Mouse (Mus musculus) adrenal gland, adult (tissue): Measurements from ENCODE around the gene Serpinb6b.
"Not testable (repeated sequence)": the region's sequence is repeated elsewhere in the genome, so short reads cannot be mapped to it uniquely, and the experiment has no call there.

Experiments used
- DNase-seq, 2 experiments: peaks; one replicate each; pipeline ENCODE4 v3.0.0; 2022 to 2023; ENCODE audit warnings: low spot score in 1 of 2; ENCODE audit not compliant: inconsistent age in 2 of 2

Serpinb6b gene

DNA sequence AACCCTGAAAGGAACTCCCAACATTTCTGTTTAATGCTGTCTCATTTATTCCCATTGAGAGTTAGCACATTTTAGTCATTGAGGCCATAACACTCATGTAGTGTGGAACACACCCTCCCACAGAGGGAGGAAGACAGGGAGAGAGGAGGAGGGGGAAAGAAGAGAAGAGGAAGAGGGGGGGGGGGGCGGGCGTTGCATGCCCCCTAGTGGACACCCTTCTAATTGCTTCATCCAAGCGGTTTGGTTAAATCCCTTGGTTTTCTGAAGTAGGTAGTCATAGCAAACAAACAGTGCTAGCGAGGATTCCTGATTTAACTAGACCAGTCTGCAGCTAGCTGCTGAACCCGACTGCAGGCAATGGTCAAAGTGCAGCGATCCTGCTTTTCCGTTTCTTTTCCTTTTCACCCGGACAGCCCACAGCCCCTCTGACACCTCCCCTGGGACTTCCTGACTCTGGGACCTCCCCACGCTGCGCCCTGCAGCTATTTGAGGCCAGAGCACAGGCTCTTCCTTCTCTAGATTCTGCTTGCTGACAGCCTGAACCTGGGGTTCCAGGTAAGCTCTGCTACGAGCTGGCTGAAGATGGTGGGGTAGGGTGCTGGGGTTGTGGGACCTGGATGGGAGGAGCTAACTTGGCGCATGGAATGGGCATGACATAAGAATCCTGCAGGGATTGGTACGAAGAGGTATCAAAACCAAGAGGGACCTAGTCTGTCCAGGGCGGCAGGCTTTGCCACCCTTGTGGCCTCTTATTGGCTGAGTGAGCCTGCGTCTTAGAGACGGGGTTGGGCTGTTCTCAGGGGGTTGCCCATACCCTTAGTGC is at the start of gene Serpinb6b:
Gene Serpinb6b (plus strand): TSS at position 221 of the 823 bp plus-strand sequence.
- peak; percentile 77 to 93 for DNase-seq

DNA sequence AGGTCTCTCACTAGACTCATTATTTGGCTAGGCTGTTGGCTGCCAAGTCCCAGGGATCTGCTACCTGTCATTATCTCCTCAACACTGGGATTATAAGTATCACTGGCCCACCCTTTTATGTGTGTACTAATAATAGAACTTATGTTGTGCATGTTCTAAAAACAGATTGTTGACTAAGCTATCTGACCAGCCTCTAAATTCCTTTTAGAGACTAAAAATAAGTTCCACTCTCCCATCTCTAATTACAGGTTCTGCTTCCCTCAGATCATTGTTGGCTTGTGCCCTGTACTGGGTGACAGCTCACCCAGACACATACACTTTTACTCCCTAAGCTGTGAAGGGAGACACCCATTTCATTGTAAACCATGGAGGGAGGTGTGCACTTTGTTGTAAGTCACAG is 42.4 kb upstream of the Serpinb6b start:
- DNase-seq = no peak

DNA sequence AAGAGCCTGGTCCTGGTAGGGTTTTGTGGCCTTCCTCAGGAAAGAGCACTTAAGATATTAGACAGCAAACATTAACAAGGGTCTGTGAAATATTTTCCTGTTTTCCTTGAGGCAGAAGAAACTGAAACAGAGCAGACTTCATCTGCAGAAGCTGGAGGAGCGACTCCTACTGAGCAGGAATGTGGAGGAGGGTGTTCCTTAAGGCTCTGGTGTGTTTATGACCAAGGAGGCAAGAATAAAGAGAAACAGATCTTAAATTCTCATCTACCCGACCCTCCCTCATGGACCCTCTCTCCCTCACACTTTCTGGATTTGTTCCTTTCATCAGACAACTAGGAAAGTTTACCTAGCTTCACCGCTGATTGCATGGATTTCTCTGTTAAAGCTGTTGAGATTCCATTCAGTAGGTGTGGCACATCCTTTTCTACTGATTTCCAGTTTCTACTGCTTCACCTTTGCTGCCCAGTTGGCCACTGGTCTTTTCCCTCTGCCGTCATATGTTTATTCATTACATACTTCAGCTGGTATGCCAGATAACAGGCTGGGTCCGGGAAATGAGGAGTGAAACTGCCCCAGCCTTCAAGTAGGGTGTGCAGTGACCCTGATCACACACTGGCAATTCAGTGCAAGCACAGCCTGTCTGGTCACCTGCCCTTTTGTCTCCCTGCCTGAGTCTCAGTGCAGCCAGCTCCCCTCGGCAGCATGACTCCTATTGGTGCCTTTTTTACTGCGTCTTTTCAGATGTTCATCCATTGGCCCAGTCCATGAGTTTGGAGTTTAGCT is 40.2 kb upstream of the Serpinb6b start:
- DNase-seq = peak in 1 of 2 experiments; percentile 25

DNA sequence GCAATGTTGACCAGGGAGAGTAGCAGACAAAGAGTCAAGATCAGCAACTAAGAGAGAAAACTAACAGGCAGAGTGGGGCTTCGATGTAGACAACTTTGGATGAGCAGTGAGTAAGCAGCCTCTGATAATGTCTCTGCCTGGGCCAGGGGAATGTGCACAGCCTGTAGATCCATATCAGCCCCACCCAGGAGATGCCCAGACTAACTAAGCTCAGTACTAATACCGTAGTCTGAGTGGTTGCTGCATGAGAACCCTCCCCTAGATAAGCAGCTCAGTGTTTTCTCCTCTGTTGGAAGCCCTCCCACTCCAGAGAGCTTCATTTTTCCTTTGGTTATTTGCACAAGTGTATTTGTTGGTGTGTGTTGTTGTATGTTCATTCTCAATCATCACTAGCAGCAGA is 38.3 kb upstream of the Serpinb6b start:
- peak in 1 of 2 experiments; percentile 29 for DNase-seq

DNA sequence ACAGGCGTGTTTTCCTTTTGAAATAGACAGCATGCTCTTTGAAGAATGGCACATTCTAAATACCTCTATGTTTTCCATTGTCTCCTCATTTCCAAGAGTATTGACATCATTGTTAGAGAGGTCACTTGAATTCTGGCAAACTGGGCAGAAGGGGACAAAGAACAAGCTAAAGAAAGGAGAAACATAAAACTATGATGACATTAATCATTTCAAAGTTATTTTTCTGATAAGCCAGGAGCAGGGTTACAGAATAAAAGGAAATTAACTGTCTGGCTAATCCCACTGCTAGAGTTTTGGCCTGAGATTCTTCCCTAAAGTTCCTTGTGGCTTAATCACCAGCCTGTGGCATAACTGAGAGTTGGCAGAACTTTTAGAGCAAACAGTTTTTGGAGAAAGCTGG is 37.8 kb upstream of the Serpinb6b start:
- no peak for DNase-seq

DNA sequence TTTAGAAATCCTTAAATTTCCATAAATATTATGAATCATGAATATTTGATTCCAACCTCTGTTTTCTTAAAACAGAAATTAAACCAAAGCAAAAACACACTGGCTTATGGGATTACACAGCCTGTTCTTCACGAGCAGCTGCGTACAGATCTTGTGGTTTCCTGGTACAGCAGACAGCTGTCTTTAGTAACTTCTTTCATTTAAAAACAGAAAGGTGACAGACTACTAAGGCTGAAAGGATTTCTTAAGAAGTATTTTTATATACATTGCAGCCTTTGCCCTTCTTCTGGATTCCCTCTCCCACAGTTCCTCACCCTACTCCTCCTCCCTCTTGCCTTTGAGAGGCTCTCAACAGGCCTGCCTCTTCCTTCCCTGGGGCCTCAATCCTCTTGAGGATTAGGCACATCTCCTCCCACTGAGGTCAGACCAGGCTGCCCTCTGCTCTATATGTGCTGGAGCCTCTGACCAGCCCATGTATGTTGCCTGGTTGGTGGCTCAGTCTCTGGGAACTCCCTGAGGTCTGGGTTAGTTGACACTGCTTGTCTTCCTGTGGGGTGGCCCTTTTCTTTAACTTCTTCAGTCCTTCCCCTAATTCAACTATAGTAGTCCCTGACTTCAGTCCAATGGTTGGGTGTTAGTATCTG is 35.8 kb upstream of the Serpinb6b start:
- DNase-seq = peak in 1 of 2 experiments; percentile 17

DNA sequence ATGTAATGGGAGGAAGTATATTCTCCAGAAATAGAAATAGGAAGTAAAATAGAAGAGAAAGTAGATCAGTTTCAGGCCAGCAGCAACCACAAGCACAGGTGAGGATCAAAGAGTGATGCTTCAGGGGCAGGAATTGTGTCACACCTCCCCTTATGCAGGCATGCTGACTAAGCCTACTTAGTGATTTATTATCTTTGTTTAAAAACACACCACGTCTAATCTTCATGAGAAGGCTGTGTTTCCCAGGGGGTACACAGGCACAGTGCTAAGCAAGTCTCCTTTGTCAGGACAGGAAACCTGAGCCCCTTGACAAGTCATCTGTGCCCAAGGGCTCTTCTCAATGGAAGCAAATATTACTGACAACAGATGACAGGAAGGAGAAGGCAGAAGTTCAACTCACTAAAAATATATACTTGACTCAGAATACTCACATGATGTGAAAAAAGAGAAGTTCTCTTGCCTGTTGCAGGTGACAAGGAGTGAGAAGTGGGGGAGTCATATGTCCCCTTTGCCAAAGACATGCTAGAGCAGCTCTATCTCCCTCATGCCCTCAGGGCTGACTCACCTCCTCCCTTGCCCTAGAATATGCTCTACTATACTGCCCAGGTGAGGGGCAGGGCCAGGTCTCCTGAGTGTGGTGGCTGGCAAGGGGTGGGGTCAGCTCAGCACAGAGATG is 30.2 kb upstream of the Serpinb6b start:
- DNase-seq = peak in 1 of 2 experiments; percentile 22

DNA sequence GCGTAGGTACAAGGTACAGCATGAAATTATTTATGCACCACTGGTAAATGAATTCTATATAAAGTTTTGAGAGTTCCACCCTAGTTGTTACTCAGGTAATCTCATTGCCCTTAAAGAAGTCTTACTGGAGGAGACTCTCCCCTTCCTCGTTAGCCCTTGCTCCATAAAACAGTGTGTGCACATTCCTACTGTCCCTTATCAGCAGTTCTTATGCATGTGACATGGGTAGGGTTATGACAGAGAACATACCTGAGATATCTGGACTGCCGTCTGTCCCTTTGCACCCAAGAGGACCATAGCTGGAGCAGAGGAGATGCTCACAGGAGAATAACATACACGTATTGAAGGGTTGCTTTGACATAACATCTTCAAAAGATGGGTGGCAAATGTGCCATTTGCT is 26.7 kb upstream of the Serpinb6b start:
- DNase-seq = not testable (repeated sequence)

DNA sequence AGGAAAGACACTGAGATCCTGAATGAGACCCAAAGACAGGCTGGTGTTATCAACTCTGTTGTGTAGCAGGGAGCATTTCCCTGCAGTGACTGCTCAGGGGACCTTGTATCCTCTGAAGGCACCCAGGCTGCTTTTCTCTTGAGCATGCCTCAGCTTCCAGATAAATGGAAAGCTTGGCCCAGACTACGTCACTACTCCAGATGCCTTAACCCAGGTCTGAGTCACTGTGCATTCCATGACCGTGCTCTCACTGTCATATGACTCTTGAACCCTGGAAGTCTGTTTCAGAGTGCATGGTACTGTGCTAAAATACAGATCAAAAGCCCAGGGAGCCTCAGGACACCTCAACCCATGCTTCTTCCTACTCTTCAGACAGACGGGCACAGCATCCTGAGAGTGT is 25.8 kb upstream of the Serpinb6b start:
- DNase-seq = peak; percentile 59 to 70

DNA sequence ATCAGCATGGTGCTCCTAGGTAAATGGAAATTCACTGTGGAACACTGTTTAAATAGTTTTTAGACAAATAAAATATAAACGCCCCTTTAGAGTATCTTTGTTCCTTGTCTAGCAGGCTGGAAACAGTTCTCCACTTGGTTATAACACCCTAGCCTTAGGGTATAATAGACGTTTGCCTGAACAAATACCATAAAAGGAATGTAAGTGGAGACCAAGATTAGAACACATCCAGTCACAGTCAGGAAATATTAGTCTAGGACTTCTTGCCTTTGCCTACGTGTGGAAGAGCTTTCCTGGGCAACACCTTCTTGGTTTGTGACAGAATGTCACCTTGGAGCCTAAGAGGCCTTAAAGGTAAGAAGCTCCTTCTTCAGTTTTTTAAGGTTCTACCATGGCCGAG is 8.5 kb upstream of the Serpinb6b start:
- no peak for DNase-seq

DNA sequence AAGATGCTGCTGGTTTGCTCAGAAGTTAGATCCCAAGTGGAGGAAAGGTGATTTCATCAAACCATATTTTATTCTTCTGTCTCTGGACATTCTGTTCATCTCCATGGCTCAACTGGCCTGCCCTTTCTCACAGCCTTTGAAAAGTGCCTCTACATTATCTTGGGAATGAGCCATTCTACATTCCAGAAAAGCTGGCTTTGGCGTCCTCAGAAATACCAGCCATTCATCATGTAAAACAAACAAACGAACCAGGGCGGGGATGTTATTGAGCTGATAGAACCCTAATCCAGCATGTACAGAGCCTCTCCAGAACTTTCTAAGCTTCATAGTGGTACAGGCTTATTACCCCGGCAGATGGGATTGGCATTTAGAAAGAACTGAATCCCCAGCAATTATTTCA is 7.1 kb upstream of the Serpinb6b start:
- DNase-seq = peak; percentile 51 to 77

DNA sequence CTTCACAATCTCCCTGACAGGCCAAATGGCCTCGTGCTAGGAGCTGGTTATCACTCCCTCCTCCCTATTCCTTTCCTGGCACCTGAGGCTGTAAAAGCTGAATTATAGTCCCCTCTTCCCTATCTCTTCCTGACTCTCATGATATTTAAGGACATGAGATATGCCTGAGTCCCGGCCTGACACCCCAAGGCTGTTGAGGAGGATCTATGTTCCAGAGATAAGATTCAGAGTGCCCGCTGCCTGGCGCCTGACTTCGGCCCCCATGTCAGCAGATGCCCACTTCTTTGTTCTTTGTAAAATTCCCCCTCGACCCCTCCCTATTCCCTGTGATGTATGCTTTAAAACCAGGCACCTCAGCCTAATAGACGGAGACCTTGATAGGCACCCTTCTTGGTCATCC is 6.5 kb upstream of the Serpinb6b start:
- peak; percentile 68 to 84 for DNase-seq

DNA sequence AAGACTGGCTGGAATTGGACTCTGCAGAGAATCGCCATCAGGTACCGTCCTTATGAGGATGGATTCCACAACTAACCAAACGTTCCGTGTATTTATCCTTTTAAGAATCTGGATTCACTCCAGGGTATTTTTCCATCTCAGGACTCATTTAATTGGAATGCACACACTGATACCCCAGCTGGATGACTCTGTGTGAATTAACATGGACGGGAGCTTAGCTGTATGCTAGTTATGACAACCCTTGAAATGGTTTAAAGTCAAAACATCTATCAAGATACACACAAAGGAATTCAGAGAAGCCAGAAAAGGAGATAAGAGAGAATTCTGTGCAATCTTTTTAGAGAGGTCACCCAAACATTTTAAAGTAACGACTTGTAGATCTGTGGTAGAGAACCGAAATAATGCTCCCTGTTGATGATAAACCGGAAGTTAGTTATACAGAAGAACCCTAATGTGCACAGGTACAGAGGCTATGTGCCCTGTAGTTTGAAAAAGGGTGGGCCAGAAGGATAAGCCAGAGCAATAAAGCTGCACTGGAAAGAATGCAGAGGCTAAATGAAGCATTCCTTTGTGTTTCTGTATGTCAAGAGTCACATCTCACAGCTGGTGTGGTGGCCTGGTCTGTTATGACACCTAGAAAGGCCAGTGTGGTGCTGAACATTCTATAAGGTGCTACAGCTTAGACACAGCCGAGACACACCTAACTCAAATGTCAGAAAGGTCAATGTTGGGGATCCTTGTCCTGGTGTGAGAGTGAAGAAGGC is 837 bp upstream of the Serpinb6b start:
- peak in 1 of 2 experiments; percentile 72 for DNase-seq

DNA sequence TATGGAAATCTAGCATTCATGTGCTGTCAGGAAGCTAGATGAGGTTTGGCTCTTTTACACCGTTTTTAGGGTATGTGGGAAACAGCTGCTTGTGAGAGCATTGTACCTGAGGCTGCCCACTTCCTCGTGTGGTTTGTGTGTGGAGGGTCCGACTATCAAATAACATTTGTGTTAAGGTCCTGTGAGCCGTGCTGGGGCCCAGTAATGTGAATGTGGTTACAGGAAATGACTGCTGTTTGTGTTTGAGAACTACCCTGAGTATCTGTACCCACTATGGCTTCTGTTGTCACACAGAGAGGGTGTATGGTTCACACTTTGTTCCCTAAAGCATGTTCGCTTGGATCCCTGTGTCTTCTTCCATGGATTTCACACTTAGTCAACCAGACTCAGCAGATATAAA is 1.1 kb downstream of the Serpinb6b start:
- DNase-seq = peak in 1 of 2 experiments; percentile 73

DNA sequence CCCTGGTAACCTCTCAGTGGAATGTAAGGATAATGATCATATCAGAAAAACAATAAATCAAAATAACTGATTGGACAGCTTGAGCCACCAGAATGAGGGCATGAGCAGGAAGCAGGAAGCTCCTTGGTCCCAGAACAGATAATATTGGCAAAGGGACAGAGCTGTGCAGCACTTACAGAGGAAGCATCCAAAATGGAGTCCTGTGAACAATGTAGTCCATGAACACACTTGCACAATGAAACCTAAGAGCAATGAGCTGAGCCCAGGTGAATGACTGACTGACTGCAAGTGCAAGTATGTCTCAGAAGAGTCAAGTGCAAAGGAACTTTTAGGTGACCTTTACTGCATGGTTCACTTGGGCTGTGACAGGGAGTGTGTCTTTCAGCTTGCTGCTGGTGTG is 2.2 kb downstream of the Serpinb6b start:
- peak in 1 of 2 experiments; percentile 52 for DNase-seq

DNA sequence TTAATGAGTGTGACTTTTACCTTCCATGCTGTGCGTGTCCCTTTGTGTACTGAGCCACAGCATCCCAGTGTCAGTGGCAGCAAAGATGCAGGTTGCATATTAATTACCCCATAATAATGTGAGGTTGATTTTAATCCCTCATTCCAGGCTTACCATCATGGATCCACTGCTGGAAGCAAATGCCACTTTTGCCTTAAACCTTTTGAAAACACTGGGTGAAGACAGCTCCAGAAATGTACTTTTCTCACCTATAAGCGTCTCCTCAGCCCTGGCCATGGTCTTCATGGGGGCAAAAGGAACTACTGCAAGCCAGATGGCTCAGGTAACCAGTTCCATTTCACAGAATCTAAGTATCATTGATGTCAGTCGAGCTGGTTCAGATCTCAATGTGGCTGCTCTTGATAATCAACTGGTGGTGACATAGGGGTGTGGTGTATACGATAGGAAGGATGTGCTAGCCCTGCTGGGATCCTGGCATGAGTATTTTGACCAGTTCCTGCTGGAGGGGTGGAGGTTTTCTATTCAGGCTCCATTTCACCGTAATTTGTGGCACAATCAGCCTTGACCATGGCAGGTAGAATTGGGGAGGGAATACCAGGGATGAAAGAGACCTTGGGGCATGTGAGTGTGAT is 3.5 kb downstream of the Serpinb6b start:
- peak in 1 of 2 experiments; percentile 41 for DNase-seq

DNA sequence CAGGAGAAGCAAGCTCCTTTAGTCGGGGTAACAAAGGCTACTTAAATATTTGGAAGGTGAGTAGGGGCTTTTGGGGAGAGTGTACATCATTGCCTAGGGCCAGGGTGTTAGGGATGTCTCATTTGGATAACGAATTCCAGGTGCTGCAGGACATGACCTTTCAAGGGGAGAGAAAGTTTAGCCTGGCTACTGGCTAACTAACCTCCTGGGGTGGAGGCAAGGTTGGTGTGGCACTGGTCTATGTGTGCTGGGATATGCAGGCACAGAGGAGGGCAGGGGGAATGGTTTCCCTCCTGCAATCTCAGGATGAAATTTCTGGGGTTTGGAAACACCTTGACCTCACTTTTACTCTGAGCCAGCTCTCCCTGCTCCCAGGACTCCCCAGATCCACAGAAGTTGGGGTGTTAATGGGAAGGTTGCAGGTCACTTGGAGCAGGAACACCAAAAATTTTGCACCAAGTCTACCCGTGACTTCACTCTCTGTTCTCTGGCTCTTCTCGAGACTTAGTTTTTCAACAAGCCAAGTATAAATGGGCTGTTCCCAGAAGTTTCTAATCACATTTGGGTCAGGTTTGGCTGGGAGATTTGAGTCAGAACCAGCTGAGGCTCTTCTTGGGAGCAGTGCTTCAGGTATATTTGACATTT is 4.1 kb downstream of the Serpinb6b start:
- DNase-seq = peak in 1 of 2 experiments; percentile 55

DNA sequence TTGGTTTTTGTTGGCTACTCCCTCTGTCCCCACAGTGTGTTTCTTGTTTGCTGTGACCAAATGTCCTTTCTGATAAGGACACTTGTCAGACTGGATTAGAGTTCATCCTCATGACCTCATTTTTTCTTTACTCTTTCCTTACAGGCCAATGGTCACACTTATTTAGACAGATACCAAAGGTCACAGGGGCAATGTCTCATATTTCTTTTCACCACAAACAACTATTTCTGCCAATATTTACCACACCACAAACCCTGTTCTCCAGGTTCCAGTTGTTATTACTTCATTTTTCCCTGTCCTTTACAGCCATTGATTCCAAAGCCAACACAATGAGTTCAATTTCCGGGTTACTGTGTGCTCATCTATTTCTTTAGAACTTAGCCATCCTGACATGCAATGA is 4.6 kb downstream of the Serpinb6b start:
- no peak for DNase-seq

DNA sequence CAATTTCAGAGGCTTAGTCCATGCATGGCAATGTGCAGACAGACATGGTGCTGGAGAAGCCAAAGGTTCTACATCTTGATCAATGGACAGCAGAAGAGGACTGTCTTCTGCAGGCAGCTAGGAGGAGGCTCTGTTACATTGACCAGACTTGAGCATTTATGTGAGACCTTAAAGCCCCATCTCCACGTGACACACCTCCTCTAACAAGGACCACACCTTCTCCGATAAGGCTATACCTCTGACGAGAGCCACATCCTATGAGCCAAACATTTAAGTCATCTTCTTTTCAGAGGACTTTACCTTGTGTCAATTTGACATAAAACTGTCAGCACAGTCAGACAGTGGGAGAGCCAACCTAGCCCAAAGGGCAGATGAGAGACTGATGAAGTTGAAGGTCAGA is 5.8 kb downstream of the Serpinb6b start:
- peak in 1 of 2 experiments; percentile 41 for DNase-seq
